Mouse (Mus musculus) layer of hippocampus, postnatal 10 days (tissue): ENCODE measurements at regions not wholly inside any gene's neighbourhood (a gene's known extent, or its start where the extent isn't known, plus 50 kb on each side); places are given as distances from the start of the nearest gene placed in this dataset.

Experiments
- DNase-seq, 2 experiments: peaks; one replicate each; pipeline ENCODE4 v3.0.0; 2021; ENCODE audit warnings: low spot score in 2 of 2

DNA sequence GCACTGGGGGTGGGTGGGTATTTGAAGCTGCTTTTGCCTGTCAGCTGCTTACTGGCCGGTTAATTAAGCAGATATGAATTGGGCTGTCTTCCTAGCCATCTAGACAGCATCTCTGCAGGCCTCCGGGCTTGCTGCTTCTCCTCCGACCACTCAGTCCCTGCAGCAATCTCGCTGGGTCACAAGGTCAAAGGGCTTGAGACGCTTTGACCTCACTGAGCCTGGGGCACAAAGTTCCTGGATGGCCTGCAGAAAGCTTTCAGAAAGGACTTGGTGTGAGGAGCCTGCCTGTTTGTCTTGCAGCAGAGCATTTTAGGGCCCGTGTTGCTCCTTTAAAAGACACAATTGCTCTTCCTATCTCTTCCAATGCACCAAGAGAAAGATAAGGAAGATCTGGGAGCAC, 83.7 kb upstream of the Ppp2r5a start:
- DNase-seq = no peak

GRCm38 (mm10) chr1:191484726-191485425, 81.8 kb upstream of the Ppp2r5a start:
- peak; percentile 46 to 52 for DNase-seq

DNA sequence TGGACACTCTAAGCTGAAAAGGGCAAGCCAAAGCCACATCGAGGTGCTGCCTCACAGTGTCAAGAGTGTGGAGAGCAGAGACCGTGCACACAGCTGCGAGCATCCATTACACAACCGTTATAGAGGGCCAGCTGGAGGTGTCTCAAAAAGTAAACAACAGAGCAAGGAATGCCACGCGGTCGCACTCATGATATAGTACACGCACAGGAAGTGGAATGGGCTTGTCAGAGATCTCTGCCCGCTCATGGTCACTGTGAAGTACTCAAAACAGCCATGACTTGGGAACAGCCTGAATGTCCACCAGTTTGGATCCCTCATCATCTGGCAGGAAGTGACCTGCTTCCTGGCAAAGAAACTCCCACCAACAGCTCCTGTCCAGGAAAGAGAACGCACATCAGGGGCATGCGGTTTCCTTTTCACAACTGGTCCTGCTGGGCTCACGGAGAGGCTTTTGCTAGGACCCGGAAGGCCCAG, 76.9 kb upstream of the Ppp2r5a start:
- no peak for DNase-seq

GRCm38 (mm10) chr1:191472551-191472950, 69.5 kb upstream of the Ppp2r5a start:
- DNase-seq = no peak

GRCm38 (mm10) chr1:191471489-191471888, 68.4 kb upstream of the Ppp2r5a start:
- no peak for DNase-seq

DNA sequence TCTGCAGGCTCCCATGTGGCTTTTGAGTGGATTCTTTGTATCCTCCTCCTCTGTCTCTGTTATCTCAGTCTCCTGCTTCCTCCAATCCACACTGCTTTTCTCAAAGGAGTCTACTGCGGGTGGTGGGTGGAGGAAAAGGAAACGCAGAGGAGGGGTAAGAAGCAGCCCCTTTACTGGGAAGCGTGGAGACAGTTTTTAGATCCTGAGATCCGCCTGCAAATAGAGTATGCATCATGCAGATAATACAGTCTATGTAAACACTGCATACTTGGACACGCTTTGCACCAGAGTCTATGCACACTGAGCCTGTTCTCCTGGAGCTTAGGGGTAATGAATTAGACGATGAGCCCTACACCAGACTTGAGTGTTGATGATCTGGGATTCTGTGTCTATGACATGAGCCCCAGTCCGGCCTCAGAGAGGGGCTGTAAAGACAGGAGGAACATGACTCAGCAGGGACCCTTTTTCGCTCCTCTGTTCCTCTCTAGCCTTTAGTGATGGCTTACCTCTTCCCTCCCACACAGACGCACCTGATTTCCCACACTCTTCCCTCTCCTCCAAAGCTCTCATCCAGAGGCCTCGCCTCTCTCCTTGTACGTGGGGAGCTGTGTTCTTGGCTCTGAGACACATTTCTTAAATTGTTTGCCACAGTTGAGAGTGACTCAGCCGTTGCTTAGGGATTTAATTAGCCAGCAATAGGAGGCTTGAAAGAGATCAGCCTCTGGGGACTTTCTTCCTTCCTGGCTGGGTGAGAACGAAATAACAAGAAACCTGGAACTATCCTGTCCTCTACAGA, 67.3 kb upstream of the Ppp2r5a start:
- DNase-seq = peak in 1 of 2 experiments; percentile 41

DNA sequence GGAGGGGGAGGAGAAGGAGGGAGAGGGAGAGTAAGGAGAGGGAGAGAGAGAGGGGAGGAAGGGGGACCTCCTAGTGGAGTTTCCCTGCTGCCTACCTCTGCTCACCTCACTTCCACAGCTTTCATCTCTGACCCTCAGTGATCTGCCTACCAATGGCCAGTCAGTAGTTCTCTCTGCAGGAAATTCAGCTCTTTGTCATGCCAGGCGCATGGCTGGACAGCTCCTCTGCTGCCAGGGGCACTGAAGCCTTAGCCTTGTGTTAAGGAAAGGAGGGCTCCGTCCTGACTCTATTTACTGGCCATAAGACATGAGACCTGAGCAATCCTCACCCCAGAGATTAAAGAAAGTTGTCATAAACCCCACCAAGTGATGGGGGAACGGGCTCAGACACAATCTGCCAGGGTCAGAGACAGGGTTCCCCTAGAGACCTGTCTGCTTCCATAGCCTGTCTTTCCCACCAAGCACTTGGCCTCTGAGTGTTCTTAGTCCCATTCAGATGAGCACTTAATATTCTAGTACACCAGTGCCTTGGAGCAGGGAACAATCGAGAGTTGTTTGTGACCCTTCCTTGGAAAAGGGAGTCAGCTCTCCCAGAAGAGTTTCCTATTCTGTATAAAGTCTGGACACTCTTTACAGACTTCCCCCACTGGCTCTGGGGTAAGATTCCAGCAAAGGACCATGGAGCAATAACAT, 65.9 kb upstream of the Ppp2r5a start:
- peak in 1 of 2 experiments; percentile 42 for DNase-seq

- no peak for DNase-seq
Observed at GRCm38 (mm10) chr1:191466261-191466660, 63.2 kb upstream of the Ppp2r5a start.

- no peak for DNase-seq
Observed at GRCm38 (mm10) chr1:191465723-191466122, 62.7 kb upstream of the Ppp2r5a start.

GRCm38 (mm10) chr1:191465170-191465569, 62.1 kb upstream of the Ppp2r5a start:
- no peak for DNase-seq

- no peak for DNase-seq
Observed at GRCm38 (mm10) chr1:191461811-191462491, 58.9 kb upstream of the Ppp2r5a start.

- DNase-seq = no peak
Observed at GRCm38 (mm10) chr1:191459066-191459465, 56.0 kb upstream of the Ppp2r5a start.

DNA sequence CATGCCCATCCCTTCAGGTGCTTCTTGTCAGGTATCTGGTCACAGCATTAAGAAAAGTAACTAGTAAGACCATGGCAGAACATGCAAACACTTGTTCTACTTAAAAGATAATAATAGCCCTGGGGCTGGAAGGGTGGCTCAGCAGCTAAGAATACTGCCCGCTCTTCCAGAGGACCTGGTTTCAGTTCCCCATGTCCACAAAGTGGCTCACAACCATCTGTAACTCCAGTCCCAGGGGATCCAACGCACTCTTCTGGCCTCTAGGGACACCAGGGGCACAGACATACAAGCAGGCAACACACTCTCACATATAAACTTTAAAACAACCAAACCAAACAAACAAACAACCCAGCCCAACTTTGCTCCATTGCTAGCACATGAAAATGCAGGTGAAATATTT, 55.2 kb upstream of the Ppp2r5a start:
- no peak for DNase-seq

DNA sequence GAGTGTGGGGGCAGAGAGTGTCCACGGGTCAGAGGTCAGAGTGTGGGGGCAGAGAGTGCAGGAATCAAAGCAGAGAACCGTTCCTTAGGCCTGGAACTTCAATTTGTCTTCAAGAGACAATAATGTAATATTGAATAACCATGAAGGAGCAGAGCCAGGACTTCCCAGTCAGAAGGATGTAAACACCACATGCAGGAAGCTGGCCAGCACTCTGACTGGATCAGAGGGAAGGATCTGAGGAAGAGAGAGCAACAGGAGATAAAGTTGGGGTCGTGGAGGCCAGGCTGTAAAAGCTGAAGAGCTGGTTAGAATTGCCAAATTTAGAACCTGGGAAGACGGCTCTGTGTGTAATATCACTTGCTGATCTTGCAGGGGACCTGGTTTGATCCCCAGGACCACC, 54.0 kb upstream of the Ppp2r5a start:
- no peak for DNase-seq

GRCm38 (mm10) chr1:191454604-191455003, 51.5 kb upstream of the Ppp2r5a start:
- no peak for DNase-seq

GRCm38 (mm10) chr1:191453589-191453988, 50.5 kb upstream of the Ppp2r5a start:
- no peak for DNase-seq
